Mouse (Mus musculus) ES-Bruce4 (cell line): ENCODE results near the gene Ankrd6. TPM values are rescaled to one million over a fixed set of nuclear protein-coding genes. Genes with fewer than 3 reads are reported as not detected.

Experiments
- H3K27ac ChIP-seq: 2 replicates; pipeline ENCODE4 v1.5.1; 2012; ENCODE audit warnings: low read length, inconsistent platforms; ENCODE audit not compliant: insufficient read depth
- H3K27me3 ChIP-seq: 2 replicates; pipeline ENCODE4 v1.6.1; 2012; ENCODE audit warnings: mild to moderate bottlenecking, low read length, inconsistent platforms; ENCODE audit not compliant: control insufficient read depth, poor library complexity, insufficient read depth, severe bottlenecking
- H3K36me3 ChIP-seq: 2 replicates; pipeline ENCODE4 v1.6.1; 2012; ENCODE audit warnings: inconsistent platforms, mild to moderate bottlenecking, low read length, moderate library complexity; ENCODE audit not compliant: control insufficient read depth, poor library complexity, insufficient read depth, severe bottlenecking
- H3K4me1 ChIP-seq: one replicate; pipeline ENCODE4 v1.8.1; 2011; ENCODE audit warnings: low read length; ENCODE audit not compliant: control insufficient read depth, insufficient read depth
- H3K4me3 ChIP-seq: 2 replicates; pipeline ENCODE4 v1.5.1; 2011; ENCODE audit warnings: low read depth, mild to moderate bottlenecking, low read length
- H3K9ac ChIP-seq: 2 replicates; pipeline ENCODE4 v1.6.1; 2012; ENCODE audit warnings: low read depth, mild to moderate bottlenecking, inconsistent platforms; ENCODE audit not compliant: poor library complexity, severe bottlenecking
- H3K9me3 ChIP-seq: replicated peaks from 2 replicates; pipeline ENCODE4 v1.6.1; 2012; ENCODE audit warnings: mild to moderate bottlenecking, low read length, inconsistent platforms; ENCODE audit not compliant: control insufficient read depth, poor library complexity, insufficient read depth, severe bottlenecking
- CTCF ChIP-seq: IDR thresholded peaks from one replicate; pipeline ENCODE4 v1.8.1; 2011; ENCODE audit warnings: low read depth, low read length
- EP300 ChIP-seq: IDR thresholded peaks from 2 replicates; pipeline ENCODE4 v1.6.1; 2011; ENCODE audit warnings: low read depth, low read length; ENCODE audit not compliant: insufficient read depth
- POLR2A ChIP-seq: IDR thresholded peaks from one replicate; pipeline ENCODE4 v1.8.1; 2011; ENCODE audit warnings: low read length; ENCODE audit not compliant: insufficient read depth
- polyA plus RNA-seq: library from polyadenylated mRNA; stranded (reverse); fragments of >200 nt; gene quantifications from 2 replicates; pipeline ENCODE4 v1.2.4, GENCODE M21; 2011; ENCODE audit warnings: low read depth; ENCODE audit not compliant: missing spikeins, insufficient read depth, insufficient read length

The Ankrd6 gene
- polyA plus RNA-seq, 1 experiment = 11.8 TPM

- Histone ChIP-seq H3K4me3 (no peak overlapping the region), H3K27me3 (no peaks in the 10 kb centered on the region), H3K36me3 (no peaks in the 10 kb centered on the region), H3K27ac (no peak overlapping the region), H3K4me1 (peaks cover 2% of the 10 kb centered on the region), H3K9me3 (no peaks in the 10 kb centered on the region; the same call in 1 of the 2 replicates), H3K9ac (no peak overlapping the region)
- TF ChIP-seq POLR2A = no peak
- TF ChIP-seq EP300 = no peak
- TF ChIP-seq CTCF = no peak
Observed at GRCm38 (mm10) chr4:32961394-32961793, 10.8 kb upstream of the Ankrd6 start.

- no peak for TF ChIP-seq CTCF
- TF ChIP-seq EP300 = no peak
- no peak for TF ChIP-seq POLR2A
- no peak overlapping the region for H3K4me3 ChIP-seq
- no peak overlapping the region for H3K9ac ChIP-seq
- no peaks in the 10 kb centered on the region for H3K9me3 ChIP-seq
- H3K27me3 ChIP-seq = no peaks in the 10 kb centered on the region
- H3K27ac ChIP-seq = no peak overlapping the region
- H3K4me1 ChIP-seq = peaks cover 3% of the 10 kb centered on the region
- H3K36me3 ChIP-seq = no peaks in the 10 kb centered on the region
Observed at GRCm38 (mm10) chr4:32956423-32956822, 5.8 kb upstream of the Ankrd6 start.

- TF ChIP-seq CTCF (no peak), POLR2A (no peak), EP300 (no peak)
- no peak overlapping the region for H3K27ac ChIP-seq
- H3K4me1 ChIP-seq = peaks cover 3% of the 10 kb centered on the region
- H3K27me3 ChIP-seq = no peaks in the 10 kb centered on the region
- H3K4me3 ChIP-seq = no peak overlapping the region
- H3K36me3 ChIP-seq = no peaks in the 10 kb centered on the region
- no peaks in the 10 kb centered on the region for H3K9me3 ChIP-seq
- H3K9ac ChIP-seq = no peak overlapping the region
Observed at GRCm38 (mm10) chr4:32952681-32953080, 2.0 kb upstream of the Ankrd6 start.

- Histone ChIP-seq H3K9me3 (no peaks in the 10 kb centered on the region), H3K4me1 (peaks cover 1% of the 10 kb centered on the region), H3K27me3 (no peaks in the 10 kb centered on the region), H3K9ac (peak overlapping the region; percentile 69), H3K4me3 (peak overlapping the region; percentile 72), H3K36me3 (no peaks in the 10 kb centered on the region), H3K27ac (no peak overlapping the region)
- no peak for TF ChIP-seq EP300
- no peak for TF ChIP-seq CTCF
- TF ChIP-seq POLR2A = no peak
Observed at GRCm38 (mm10) chr4:32951035-32951940, 647 bp upstream of the Ankrd6 start.

GRCm38 (mm10) chr4:32948696-32949095, 1.9 kb downstream of the Ankrd6 start:
- H3K27me3 ChIP-seq = no peaks in the 10 kb centered on the region
- no peak for TF ChIP-seq CTCF

GRCm38 (mm10) chr4:32947631-32948030, 3.0 kb downstream of the Ankrd6 start:
- H3K9me3 ChIP-seq = no peaks in the 10 kb centered on the region
- no peak overlapping the region for H3K4me3 ChIP-seq
- H3K4me1 ChIP-seq = peaks cover 1% of the 10 kb centered on the region
- no peak for TF ChIP-seq CTCF
- TF ChIP-seq POLR2A = no peak
- no peak for TF ChIP-seq EP300
- no peak overlapping the region for H3K9ac ChIP-seq
- no peak overlapping the region for H3K27ac ChIP-seq
- no peaks in the 10 kb centered on the region for H3K27me3 ChIP-seq
- no peaks in the 10 kb centered on the region for H3K36me3 ChIP-seq

More at GRCm38 (mm10) chr4:32948696-32949095, 1.9 kb downstream of the Ankrd6 start:
- Histone ChIP-seq H3K36me3 (no peaks in the 10 kb centered on the region), H3K9me3 (no peaks in the 10 kb centered on the region), H3K27ac (no peak overlapping the region), H3K4me1 (peaks cover 1% of the 10 kb centered on the region), H3K9ac (0 out of 2 replicates have a peak overlapping the region, but pooled peaks have one; percentile 32), H3K4me3 (no peak overlapping the region)
